Mouse (Mus musculus) liver, embryonic 14.5 days (tissue): ENCODE measurements around the gene Srsf1.

Source experiments
- CTCF ChIP-seq: IDR thresholded peaks from 2 replicates; pipeline ENCODE4 v1.5.1; 2016; ENCODE audit warnings: antibody characterized with exemption, low read depth, control low read depth
- EP300 ChIP-seq: IDR thresholded peaks from 2 replicates; pipeline ENCODE4 v1.6.1; 2016; ENCODE audit warnings: antibody characterized with exemption, low read depth

- TF ChIP-seq EP300 (no peak), CTCF (no peak)
These were observed 9.8 kb upstream of the Srsf1 start for GRCm38 (mm10) chr11:88037386-88037785.
